8 mouse cellular contexts compared by ENCODE assay signal in the genomic region with DNA sequence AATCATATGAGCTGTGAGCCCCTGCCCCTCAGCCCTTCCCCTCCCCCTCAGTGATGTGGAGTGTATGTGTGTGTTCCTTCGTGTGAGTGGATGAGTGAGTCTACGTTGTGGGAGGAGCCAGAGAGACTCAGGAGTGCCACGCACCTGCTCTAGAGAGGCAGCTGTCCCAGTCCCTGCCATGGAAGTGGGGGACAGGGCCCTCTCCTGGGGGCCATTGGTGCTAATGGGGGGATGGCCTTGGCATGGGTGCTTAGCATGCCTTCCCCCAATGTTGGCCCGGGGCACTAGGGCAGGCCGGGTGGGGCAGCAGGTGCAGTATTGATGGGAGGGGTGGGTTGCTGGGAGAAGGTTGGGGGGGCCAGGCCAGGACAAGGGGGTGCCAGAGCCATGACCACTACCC. TPM values are rescaled to one million over a fixed set of nuclear protein-coding genes. Genes with fewer than 3 reads are reported as not detected.
A peak's percentile ranks its signal among the peaks of the same experiment; 100 is the strongest.
DNase-seq lines count a peak whose midpoint lies in the region; ATAC-seq and TF ChIP-seq lines count a peak whose summit lies in the region.

No protein-coding gene starts in this region.

- no peaks in the 10 kb centered on the region for H3K27me3 ChIP-seq in intestine, embryonic 16.5 days (replicated peaks; ENCODE audit: control insufficient read depth, insufficient read depth, low read length)
- H3K27me3 ChIP-seq in intestine, embryonic 15.5 days (replicated peaks) = no peaks in the 10 kb centered on the region
- H3K27me3 ChIP-seq in embryonic facial prominence, embryonic 10.5 days (replicated peaks; ENCODE audit: low read depth, poor library complexity, severe bottlenecking) = peaks cover 6% of the 10 kb centered on the region; the same call in 1 of the 2 replicates
- no peaks in the 10 kb centered on the region for H3K27me3 ChIP-seq in heart, embryonic 12.5 days (replicated peaks)
- no peaks in the 10 kb centered on the region for H3K27me3 ChIP-seq in lung, postnatal 0 days (replicated peaks; ENCODE audit: insufficient read depth, low read length)

- 44% methylated on average over 5 of the region's 5 CpGs for WGBS in intestine, embryonic 16.5 days
- 48% methylated on average over 5 of the region's 5 CpGs for WGBS in intestine, embryonic 15.5 days
- WGBS in embryonic facial prominence, embryonic 10.5 days = 60% methylated on average over 5 of the region's 5 CpGs
- whole genome bisulfite sequencing in heart, embryonic 12.5 days = 60% methylated on average over 5 of the region's 5 CpGs
- 24% methylated on average over 4 of the region's 5 CpGs for WGBS in lung, postnatal 0 days

- H3K4me1 ChIP-seq in intestine, embryonic 16.5 days (ENCODE audit: control insufficient read depth, insufficient read depth, low read length) = peaks cover 43% of the 10 kb centered on the region
- peaks cover 54% of the 10 kb centered on the region for H3K4me1 ChIP-seq in intestine, embryonic 15.5 days (replicated peaks)
- peaks cover 63% of the 10 kb centered on the region for H3K4me1 ChIP-seq in embryonic facial prominence, embryonic 10.5 days
- H3K4me1 ChIP-seq in heart, embryonic 12.5 days (replicated peaks) = peaks cover 77% of the 10 kb centered on the region
- peaks cover 23% of the 10 kb centered on the region for H3K4me1 ChIP-seq in lung, postnatal 0 days (ENCODE audit: insufficient read depth, low read depth, low read length)

- no peak for TF ChIP-seq EP300 in lung, postnatal 0 days (IDR thresholded peaks at IDR 0.05)

- DNase-seq in embryonic facial prominence, embryonic 10.5 days (ENCODE audit: low spot score) = no peak
- peak; percentile 57 for DNase-seq in lung, postnatal 0 days (ENCODE audit: low spot score)
- DNase-seq in ovary, postnatal 10 days (ENCODE audit: low spot score) = no peak
- no peak for DNase-seq in left cerebral cortex, adult 18-20 months (ENCODE audit: low spot score in 2 of 2)

- H3K36me3 ChIP-seq in intestine, embryonic 16.5 days (ENCODE audit: control insufficient read depth, insufficient read depth, low read length) = no peaks in the 10 kb centered on the region; the same call in 1 of the 2 replicates
- H3K36me3 ChIP-seq in intestine, embryonic 15.5 days = peaks cover 47% of the 10 kb centered on the region
- peaks cover 71% of the 10 kb centered on the region for H3K36me3 ChIP-seq in embryonic facial prominence, embryonic 10.5 days (replicated peaks)
- peaks cover 67% of the 10 kb centered on the region for H3K36me3 ChIP-seq in heart, embryonic 12.5 days
- H3K36me3 ChIP-seq in lung, postnatal 0 days (ENCODE audit: insufficient read depth, low read length) = peaks cover 16% of the 10 kb centered on the region; the same call in 1 of the 2 replicates

- no peak overlapping the region for H3K27ac ChIP-seq in intestine, embryonic 16.5 days (ENCODE audit: low read length)
- no peak overlapping the region for H3K27ac ChIP-seq in intestine, embryonic 15.5 days
- H3K27ac ChIP-seq in embryonic facial prominence, embryonic 10.5 days (replicated peaks) = peak overlapping the region; percentile 49
- H3K27ac ChIP-seq in heart, embryonic 12.5 days (ENCODE audit: poor library complexity, severe bottlenecking) = peak overlapping the region; percentile 80; the same call in 1 of the 2 replicates
- H3K27ac ChIP-seq in lung, postnatal 0 days (ENCODE audit: low read length) = no peak overlapping the region; the same call in 1 of the 2 replicates

- H3K4me3 ChIP-seq in intestine, embryonic 16.5 days (ENCODE audit: low read length) = no peak overlapping the region
- no peak overlapping the region for H3K4me3 ChIP-seq in intestine, embryonic 15.5 days (replicated peaks)
- H3K4me3 ChIP-seq in embryonic facial prominence, embryonic 10.5 days = peak overlapping the region; percentile 43
- no peak overlapping the region for H3K4me3 ChIP-seq in heart, embryonic 12.5 days
- H3K4me3 ChIP-seq in lung, postnatal 0 days (ENCODE audit: low read depth, low read length) = no peak overlapping the region

- no peak for TF ChIP-seq CTCF in lung, postnatal 0 days (IDR thresholded peaks at IDR 0.05)

- ATAC-seq in intestine, embryonic 16.5 days = no peak
- ATAC-seq in intestine, embryonic 15.5 days = no peak
- no peak; the same call in 1 of the 2 replicates for ATAC-seq in heart, embryonic 12.5 days (ENCODE audit: insufficient number of reproducible peaks, low FRiP score)
- 0 out of 2 replicates have a peak, but pooled peaks have one; percentile 19 for ATAC-seq in lung, postnatal 0 days
- no peak for ATAC-seq in inflammation-experienced regulatory T-cells, adult 6 months

- H3K9ac ChIP-seq in intestine, embryonic 16.5 days (ENCODE audit: low read depth, low read length) = 0 out of 2 replicates have a peak overlapping the region, but pooled peaks have one; percentile 7
- H3K9ac ChIP-seq in intestine, embryonic 15.5 days = no peak overlapping the region
- 0 out of 2 replicates have a peak overlapping the region, but pooled peaks have one; percentile 41 for H3K9ac ChIP-seq in heart, embryonic 12.5 days
- H3K9ac ChIP-seq in lung, postnatal 0 days (replicated peaks; ENCODE audit: low read depth) = no peak overlapping the region

- H3K9me3 ChIP-seq in intestine, embryonic 16.5 days (ENCODE audit: control insufficient read depth, low read length) = no peaks in the 10 kb centered on the region
- H3K9me3 ChIP-seq in intestine, embryonic 15.5 days = no peaks in the 10 kb centered on the region
- no peaks in the 10 kb centered on the region for H3K9me3 ChIP-seq in embryonic facial prominence, embryonic 10.5 days
- no peaks in the 10 kb centered on the region for H3K9me3 ChIP-seq in heart, embryonic 12.5 days (replicated peaks)
- no peaks in the 10 kb centered on the region for H3K9me3 ChIP-seq in lung, postnatal 0 days (ENCODE audit: low read length)

- H3K4me2 ChIP-seq in intestine, embryonic 16.5 days (ENCODE audit: low read depth, low read length) = 0 out of 2 replicates have a peak overlapping the region, but pooled peaks have one; percentile 3
- no peak overlapping the region for H3K4me2 ChIP-seq in intestine, embryonic 15.5 days (replicated peaks)
- H3K4me2 ChIP-seq in heart, embryonic 12.5 days = peak overlapping the region; percentile 70
- H3K4me2 ChIP-seq in lung, postnatal 0 days (replicated peaks; ENCODE audit: low read depth, low read length) = no peak overlapping the region

RNA-seq across cellular contexts. Expression of a gene that starts 8.3 kb away (rescaled TPM):
- polyA plus RNA-seq in intestine, embryonic 16.5 days (2015; fragmentation: Nextera tagmentation; extraction: Ambion mirVana) = 2.3 and 2.7 TPM in 2 replicates
- polyA plus RNA-seq in intestine, embryonic 15.5 days (2015; fragmentation: Nextera tagmentation; extraction: Ambion mirVana) = 2.6 and 2.7 TPM in 2 replicates
- polyA plus RNA-seq in embryonic facial prominence, embryonic 10.5 days (2016; fragmentation: Nextera tagmentation; extraction: Ambion mirVana) = 1.1 and 1.8 TPM in 2 replicates
- 6.4 TPM in 2 replicates for polyA plus RNA-seq in heart, embryonic 12.5 days (2016; fragmentation: Nextera tagmentation; extraction: Ambion mirVana)
- 6.9 and 8.9 TPM in 2 replicates for polyA plus RNA-seq in lung, postnatal 0 days (2015; fragmentation: Nextera tagmentation; extraction: Ambion mirVana)
- 1 to 10 TPM; 6.5 to 8.4 (median 7.3) TPM for polyA plus RNA-seq in inflammation-experienced regulatory T-cells, adult 6 months (2017; shearing (Covaris generic))
- total RNA-seq in left cerebral cortex, adult 18-20 months (2021) = 100 to 1,000 TPM in 1 of 2 experiments, 10 to 100 TPM in 1; 87.2 to 122 TPM

RNA-seq across cellular contexts. Expression of a gene that starts 26.4 kb away (rescaled TPM):
- 41.5 and 42.0 TPM in 2 replicates for polyA plus RNA-seq in intestine, embryonic 16.5 days (2015; fragmentation: Nextera tagmentation; extraction: Ambion mirVana)
- polyA plus RNA-seq in intestine, embryonic 15.5 days (2015; fragmentation: Nextera tagmentation; extraction: Ambion mirVana) = 42.7 and 45.5 TPM in 2 replicates
- polyA plus RNA-seq in embryonic facial prominence, embryonic 10.5 days (2016; fragmentation: Nextera tagmentation; extraction: Ambion mirVana) = 8.8 and 9.1 TPM in 2 replicates
- 27.0 and 29.8 TPM in 2 replicates for polyA plus RNA-seq in heart, embryonic 12.5 days (2016; fragmentation: Nextera tagmentation; extraction: Ambion mirVana)
- polyA plus RNA-seq in lung, postnatal 0 days (2015; fragmentation: Nextera tagmentation; extraction: Ambion mirVana) = 38.1 and 40.5 TPM in 2 replicates
- 1 to 10 TPM; 1.3 to 6.3 (median 5.2) TPM for polyA plus RNA-seq in inflammation-experienced regulatory T-cells, adult 6 months (2017; shearing (Covaris generic))
- 100 to 1,000 TPM; 708 to 832 TPM for total RNA-seq in left cerebral cortex, adult 18-20 months (2021)

RNA-seq across cellular contexts. Expression of a gene that starts 28.5 kb away (rescaled TPM):
- 13.5 and 14.5 TPM in 2 replicates for polyA plus RNA-seq in intestine, embryonic 16.5 days (2015; fragmentation: Nextera tagmentation; extraction: Ambion mirVana)
- 18.9 and 19.7 TPM in 2 replicates for polyA plus RNA-seq in intestine, embryonic 15.5 days (2015; fragmentation: Nextera tagmentation; extraction: Ambion mirVana)
- polyA plus RNA-seq in embryonic facial prominence, embryonic 10.5 days (2016; fragmentation: Nextera tagmentation; extraction: Ambion mirVana) = 23.4 and 23.5 TPM in 2 replicates
- polyA plus RNA-seq in heart, embryonic 12.5 days (2016; fragmentation: Nextera tagmentation; extraction: Ambion mirVana) = 20.3 and 21.4 TPM in 2 replicates
- 16.3 and 21.3 TPM in 2 replicates for polyA plus RNA-seq in lung, postnatal 0 days (2015; fragmentation: Nextera tagmentation; extraction: Ambion mirVana)
- polyA plus RNA-seq in inflammation-experienced regulatory T-cells, adult 6 months (2017; shearing (Covaris generic)) = 10 to 100 TPM; 16.7 to 26.3 (median 20.4) TPM
- total RNA-seq in left cerebral cortex, adult 18-20 months (2021) = 100 to 1,000 TPM; 182 to 185 TPM

RNA-seq across cellular contexts. Expression of a gene that starts 37.6 kb away (rescaled TPM):
- polyA plus RNA-seq in intestine, embryonic 16.5 days (2015; fragmentation: Nextera tagmentation; extraction: Ambion mirVana) = 36.8 and 38.5 TPM in 2 replicates
- 39.6 and 42.5 TPM in 2 replicates for polyA plus RNA-seq in intestine, embryonic 15.5 days (2015; fragmentation: Nextera tagmentation; extraction: Ambion mirVana)
- polyA plus RNA-seq in embryonic facial prominence, embryonic 10.5 days (2016; fragmentation: Nextera tagmentation; extraction: Ambion mirVana) = 73.9 and 78.1 TPM in 2 replicates
- polyA plus RNA-seq in heart, embryonic 12.5 days (2016; fragmentation: Nextera tagmentation; extraction: Ambion mirVana) = 45.9 and 48.1 TPM in 2 replicates
- 19.9 and 20.6 TPM in 2 replicates for polyA plus RNA-seq in lung, postnatal 0 days (2015; fragmentation: Nextera tagmentation; extraction: Ambion mirVana)
- polyA plus RNA-seq in inflammation-experienced regulatory T-cells, adult 6 months (2017; shearing (Covaris generic)) = 10 to 100 TPM; 23.8 to 32.5 (median 28.3) TPM
- total RNA-seq in left cerebral cortex, adult 18-20 months (2021) = 100 to 1,000 TPM; 108 to 127 TPM

RNA-seq across cellular contexts. Expression of a gene that starts 37.9 kb away (rescaled TPM):
- polyA plus RNA-seq in intestine, embryonic 16.5 days (2015; fragmentation: Nextera tagmentation; extraction: Ambion mirVana) = 23.1 and 24.3 TPM in 2 replicates
- polyA plus RNA-seq in intestine, embryonic 15.5 days (2015; fragmentation: Nextera tagmentation; extraction: Ambion mirVana) = 28.2 and 29.8 TPM in 2 replicates
- polyA plus RNA-seq in embryonic facial prominence, embryonic 10.5 days (2016; fragmentation: Nextera tagmentation; extraction: Ambion mirVana) = 47.5 and 48.3 TPM in 2 replicates
- 31.8 and 33.3 TPM in 2 replicates for polyA plus RNA-seq in heart, embryonic 12.5 days (2016; fragmentation: Nextera tagmentation; extraction: Ambion mirVana)
- polyA plus RNA-seq in lung, postnatal 0 days (2015; fragmentation: Nextera tagmentation; extraction: Ambion mirVana) = 22.7 and 22.9 TPM in 2 replicates
- polyA plus RNA-seq in inflammation-experienced regulatory T-cells, adult 6 months (2017; shearing (Covaris generic)) = 10 to 100 TPM in 2 of 3 experiments, 1 to 10 TPM in 1; 8.7 to 14.8 (median 11.6) TPM
- total RNA-seq in left cerebral cortex, adult 18-20 months (2021) = 10 to 100 TPM; 53.0 to 57.3 TPM

Comparison
In these comparisons a context has a peak if more than half of its experiments do, and no peak if none do; other contexts are left out.
1. H3K4me2 ChIP-seq: peak in intestine, embryonic 16.5 days (single experiment) and heart, embryonic 12.5 days (single experiment); none in intestine, embryonic 15.5 days (single experiment) and lung, postnatal 0 days (single experiment).
2. H3K9ac ChIP-seq: peak in intestine, embryonic 16.5 days (single experiment) and heart, embryonic 12.5 days (single experiment); none in intestine, embryonic 15.5 days (single experiment) and lung, postnatal 0 days (single experiment).
3. H3K27ac ChIP-seq: peak in embryonic facial prominence, embryonic 10.5 days (single experiment) and heart, embryonic 12.5 days (single experiment); none in intestine, embryonic 16.5 days (single experiment), intestine, embryonic 15.5 days (single experiment) and lung, postnatal 0 days (single experiment).